Mouse (Mus musculus) yolk sac, embryonic 10.5 days (tissue): ENCODE data around the gene Mlst8.

Experiments
- DNase-seq: peaks from one replicate; pipeline ENCODE4 v3.0.0-alpha.2; 2017; ENCODE audit warnings: low spot score

Mlst8 gene

DNA sequence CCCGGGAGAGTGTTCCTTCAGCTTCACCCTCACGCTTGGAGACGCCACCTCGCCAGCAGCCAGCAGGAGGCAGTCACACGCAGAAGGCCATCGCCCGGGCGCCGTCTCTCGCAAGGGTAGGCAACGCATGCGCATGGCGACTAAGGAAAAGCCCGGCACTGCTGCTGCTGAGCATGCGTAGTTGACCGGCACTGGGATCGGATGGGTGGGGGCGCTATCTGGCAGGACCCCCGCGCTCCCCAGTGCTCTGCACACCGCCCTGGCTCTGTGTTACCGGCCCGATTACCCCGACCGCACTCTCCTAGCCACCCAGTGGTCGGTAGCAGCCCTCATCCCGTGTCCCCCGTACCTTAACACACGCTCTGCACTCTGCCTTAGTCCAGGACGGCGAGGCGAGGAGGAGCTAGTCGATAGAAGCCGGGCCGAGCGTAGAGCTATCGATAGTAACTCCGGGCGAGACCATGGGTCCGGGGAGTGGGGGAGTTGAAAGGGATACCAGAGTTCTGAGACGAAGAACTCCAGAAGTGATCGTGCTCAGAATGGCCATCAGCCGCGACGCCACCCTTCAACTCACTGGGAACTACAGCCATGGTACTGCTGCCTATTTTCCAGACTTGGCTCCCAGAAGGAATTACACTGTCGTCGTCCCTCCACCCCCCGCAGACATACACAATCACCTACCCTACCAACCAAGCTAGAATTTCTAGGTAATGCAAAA lies at the start of gene Mlst8:
TSS of gene Mlst8 (minus strand) at position 416 of the 718 bp plus-strand sequence.
- DNase-seq: peak; percentile 97

- no peak for DNase-seq
Measured at GRCm38 (mm10) chr17:24528560-24528918, 49.7 kb upstream of the Mlst8 start.

DNA sequence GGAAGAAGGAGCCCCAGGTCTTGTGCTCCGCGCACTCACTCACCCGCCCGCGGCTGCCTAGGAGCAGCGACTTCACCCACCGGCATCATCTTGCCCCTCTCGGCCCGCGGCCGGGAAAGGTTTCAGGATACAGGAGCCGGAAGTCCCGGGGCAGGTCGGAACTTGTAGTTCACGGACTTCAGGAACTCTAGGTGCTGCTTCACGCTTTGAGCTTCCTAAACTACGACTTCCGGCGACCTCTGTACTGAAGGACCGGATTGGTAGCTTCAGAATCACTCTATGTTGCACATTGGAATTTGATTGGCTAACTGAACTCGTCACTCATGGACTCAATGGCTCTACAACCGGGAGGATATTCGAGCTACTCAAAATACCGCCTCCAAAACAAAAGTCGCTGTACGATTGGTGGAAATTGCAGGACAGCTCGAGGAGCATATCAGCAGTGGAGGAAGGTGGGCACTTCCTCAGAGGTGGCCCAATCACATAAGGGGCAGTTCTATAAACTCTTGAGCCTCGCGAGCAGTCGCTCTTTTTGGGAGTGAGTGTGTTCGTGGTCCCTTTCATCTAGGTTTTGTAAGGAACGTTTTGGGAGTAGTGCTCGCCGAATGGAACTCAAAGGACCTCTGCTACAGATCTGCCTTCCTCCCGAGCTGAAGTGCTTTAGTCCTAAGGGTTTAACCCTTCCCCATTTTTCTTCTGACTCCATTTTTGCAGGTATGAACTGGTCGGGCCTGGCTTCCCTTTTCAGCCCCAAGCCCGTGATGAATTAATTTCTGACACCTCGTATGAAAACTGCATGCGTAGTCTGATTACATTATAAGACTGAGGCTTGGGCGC lies 49.1 kb upstream of the Mlst8 start, which contains the start of gene Traf7:
TSS of gene Traf7 (minus strand) at position 216 of the 837 bp plus-strand sequence.
- peak; percentile 99 for DNase-seq

DNA sequence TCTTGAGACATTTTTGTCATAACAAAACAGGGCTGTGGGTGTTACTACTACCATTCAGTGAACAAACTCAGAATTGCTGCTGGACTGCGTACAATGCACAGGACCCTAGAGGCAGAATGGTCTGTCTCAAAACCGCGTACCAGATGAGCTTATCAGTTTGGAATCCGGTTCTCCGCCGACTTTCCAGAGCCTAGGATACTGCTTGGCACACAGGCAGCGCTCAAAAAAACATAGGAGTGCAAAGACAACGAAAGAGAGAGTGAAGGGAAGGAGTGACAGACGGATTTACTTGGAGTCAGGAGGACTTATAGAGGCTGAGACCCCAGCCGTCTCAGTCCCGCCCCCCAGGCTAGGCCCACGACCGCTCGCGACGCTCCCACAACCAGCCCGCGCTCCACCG lies 48.4 kb upstream of the Mlst8 start:
- DNase-seq: no peak

- no peak for DNase-seq
Measured at GRCm38 (mm10) chr17:24524734-24525133, 45.9 kb upstream of the Mlst8 start.

DNA sequence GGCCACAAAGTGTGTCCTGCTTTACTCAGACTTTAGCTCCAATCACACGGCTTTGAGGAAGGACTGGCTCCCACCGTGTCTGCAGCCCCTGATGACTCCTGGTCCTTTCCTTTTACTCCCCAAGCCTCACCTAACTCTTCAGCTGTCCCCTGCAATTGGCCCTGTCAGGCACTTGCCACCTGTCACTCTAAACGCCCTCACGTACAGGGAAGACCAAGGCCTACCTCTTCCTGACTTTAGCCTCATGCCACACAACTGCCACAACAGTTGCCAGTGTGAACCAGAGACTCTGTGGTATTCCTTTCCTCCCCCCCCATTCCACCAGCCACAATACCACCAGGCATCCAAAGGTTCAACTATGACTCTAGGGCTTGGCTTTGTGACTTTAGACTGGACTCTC lies 41.6 kb upstream of the Mlst8 start:
- DNase-seq: no peak

GRCm38 (mm10) chr17:24514270-24515257 lies 35.7 kb upstream of the Mlst8 start:
- DNase-seq: no peak

- no peak for DNase-seq
Measured at GRCm38 (mm10) chr17:24513609-24514008, 34.7 kb upstream of the Mlst8 start.

DNA sequence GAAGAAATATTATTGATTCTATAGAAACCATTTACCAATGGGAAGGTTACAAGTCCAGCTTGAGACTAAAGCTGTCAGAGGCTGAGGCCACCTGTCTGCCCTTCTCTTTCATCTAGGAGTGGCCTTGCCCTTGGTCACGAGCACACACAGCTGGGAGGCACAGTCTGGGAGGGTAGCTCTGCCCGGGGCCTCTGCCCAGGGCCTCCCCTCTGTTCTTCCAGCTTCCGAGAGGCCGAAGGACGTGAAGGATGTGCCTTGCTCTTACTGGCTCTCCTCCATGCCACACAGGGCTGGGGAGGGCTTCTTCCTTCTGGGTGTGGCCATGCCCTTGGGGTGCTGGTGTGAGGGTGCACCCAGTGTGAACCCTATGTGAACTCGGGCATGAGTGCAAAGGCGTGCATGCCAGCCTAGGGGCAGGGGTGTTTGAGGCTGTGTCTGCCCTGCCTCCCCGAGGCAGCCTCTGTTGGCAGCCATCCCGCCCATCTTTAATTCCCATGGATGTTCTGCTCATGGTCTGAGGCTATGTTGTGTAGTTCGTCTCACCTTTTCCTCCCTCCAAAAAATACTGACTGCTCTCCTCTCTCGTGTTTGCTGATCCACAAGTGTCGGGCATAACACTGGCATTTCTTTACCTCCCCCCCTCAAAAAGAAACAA lies 29.1 kb upstream of the Mlst8 start:
- no peak for DNase-seq

DNA sequence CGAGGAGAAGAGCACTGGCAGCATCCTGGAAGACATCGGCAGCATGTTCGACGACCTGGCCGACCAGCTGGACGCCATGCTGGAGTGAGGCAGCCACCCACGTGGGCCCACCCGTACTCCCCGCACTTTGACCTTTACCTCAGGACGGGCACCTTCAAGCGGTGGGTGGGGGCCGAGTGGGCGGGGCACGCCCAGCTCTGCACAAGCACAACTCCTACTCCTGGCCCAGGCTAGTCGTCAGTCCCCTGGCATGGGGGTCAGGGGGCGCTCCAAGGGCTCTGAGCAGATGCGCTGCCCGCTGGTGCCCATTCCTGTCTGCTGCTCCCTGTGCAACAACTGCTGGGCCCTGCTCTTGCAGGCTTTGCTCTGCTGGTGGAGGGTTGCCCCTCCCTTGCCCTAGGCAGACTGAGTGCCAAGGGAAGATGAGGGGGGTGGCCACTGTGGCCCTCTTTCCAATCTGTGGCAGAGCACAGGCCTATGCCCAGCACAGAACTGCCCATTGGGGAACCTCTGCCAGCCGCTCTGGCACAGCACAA lies 28.3 kb upstream of the Mlst8 start:
- DNase-seq: no peak

GRCm38 (mm10) chr17:24506332-24507070 lies 27.6 kb upstream of the Mlst8 start:
- DNase-seq: no peak

DNA sequence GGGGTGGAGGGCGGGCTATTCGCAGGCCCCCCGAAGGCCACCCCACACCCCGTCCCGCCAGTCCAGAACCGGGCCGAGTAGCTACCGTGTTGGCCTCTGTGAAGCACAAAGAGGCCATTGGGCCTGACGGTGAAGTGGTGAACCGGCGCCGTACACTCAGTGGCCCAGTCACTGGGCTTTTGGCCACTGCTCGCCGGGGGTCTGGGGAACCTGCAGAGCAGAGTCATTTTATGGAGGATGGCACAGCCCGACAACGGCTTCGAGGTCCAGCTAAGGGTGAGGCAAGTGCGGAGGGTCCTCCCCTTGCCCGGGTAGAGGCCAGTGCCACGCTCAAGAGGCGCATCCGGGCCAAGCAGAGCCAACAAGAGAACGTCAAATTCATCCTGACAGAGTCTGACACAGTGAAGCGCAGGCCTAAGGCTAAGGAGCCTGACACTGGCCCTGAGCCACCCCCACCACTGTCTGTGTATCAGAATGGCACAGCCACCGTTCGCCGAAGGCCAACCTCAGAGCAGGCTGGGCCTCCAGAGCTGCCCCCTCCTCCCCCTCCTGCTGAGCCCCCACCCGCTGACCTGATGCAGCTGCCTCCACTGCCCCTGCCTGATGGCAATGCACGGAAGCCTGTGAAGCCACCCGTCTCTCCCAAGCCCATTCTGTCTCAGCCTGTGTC lies 26.5 kb upstream of the Mlst8 start:
- DNase-seq: no peak

DNA sequence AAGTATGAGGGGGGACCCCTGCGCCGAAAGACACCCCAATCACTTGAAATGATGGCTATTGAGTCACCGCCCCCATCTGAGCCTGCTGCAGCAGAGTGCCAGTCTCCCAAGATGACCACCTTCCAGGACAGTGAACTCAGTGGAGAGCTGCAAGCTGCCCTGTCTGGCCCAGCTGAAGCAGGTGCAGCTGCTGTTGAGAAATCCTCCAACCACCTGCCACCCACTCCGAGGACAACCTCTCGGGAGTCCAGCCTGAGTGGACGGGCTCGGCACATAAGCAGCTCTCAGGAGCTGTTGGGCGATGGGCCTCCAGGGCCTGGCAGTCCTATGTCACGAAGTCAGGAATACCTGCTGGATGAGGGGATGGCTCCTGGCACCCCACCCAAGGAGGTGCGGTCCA lies 25.2 kb upstream of the Mlst8 start:
- no peak for DNase-seq

- no peak for DNase-seq
Measured at GRCm38 (mm10) chr17:24502208-24502607, 23.3 kb upstream of the Mlst8 start.

DNA sequence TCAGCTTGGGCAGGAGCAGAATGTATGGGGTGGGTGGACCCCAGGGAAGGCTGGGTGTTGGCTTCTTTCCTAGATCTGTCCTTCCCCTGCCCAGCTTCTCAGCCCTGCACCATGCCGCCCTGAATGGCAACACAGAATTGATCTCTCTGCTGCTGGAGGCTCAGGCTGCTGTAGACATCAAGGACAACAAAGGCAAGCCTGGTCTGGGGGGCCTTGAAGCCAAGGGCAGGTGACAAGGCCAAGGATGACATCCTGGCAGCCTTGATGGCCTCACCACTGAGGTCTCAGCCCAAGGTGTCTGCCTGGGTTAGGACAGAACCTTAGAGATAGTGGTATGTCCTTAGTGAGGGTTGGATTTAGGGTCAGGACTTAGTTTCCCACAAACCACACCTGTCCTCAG lies 17.1 kb upstream of the Mlst8 start:
- no peak for DNase-seq

DNA sequence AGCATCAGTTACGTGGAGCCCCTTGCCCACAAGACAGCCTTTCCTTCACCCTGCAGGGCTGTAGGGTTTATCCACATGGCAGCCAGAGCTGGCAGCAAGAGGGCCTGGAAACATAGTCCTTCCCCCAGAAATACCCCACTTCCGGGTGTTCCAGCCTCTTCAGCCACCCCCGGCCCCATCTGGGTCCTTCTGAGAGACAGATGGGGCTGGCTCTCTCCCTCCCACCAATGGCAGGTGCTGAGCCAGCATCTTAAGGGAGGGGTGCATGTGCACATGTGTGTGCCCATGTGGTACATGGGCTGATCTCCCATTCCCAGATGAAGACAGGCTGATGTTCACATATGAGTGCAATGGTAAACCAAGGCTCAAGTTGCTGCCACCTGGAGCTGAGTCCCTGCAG lies 16.6 kb upstream of the Mlst8 start:
- DNase-seq: no peak

DNA sequence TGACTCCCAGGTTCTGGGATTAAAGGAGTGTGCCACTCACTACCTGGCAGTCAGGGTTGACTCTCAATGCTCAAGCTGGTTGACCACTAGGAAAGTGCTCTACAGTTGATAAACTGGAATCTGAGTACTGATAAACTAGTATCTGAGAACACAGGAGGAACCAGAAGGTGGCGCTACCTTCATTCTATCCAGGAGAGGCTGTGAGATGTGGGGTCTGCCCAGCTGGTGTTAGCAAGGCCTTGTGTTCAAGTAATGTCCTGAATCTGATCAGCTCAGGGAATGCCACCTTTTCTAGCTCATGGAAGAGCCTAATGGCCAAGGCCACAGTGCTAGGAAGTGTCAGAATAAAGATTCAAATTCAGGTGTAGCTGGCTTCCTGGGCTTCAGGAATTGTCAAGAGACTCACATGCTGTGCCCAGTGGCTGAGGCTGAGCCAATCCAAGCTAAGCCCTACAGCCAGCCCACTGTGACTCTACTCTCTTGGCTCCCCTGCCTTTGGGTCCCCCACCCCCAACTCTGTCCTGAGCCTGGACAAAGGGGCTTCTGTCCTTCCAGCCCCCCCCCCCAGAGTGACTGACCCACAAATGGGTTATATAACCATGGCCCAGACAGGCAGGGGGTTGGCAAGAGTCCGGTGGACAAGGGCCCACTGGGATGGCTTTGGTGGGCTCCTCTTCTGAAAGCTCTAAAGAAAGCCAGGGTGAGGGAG lies 15.9 kb upstream of the Mlst8 start:
- no peak for DNase-seq

DNA sequence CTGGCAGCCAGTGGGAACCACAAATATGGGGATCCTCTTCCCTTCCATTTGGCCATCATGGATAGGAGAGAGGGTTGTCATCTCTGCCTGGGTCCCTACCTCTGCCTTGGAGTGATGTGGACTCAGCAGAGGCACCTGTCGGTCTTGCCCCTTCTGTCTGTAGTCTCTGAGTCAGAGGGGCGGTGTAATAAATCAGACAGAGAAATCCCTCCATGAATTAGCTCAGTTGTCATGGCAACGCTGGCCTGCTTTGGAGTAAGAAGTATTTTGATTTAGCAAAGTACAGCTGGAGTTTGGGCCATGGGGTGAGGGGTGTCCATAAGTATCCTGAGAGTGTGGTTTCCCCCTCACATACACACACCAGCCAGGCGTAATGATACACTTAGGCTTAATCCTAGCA lies 11.5 kb upstream of the Mlst8 start:
- no peak for DNase-seq

DNA sequence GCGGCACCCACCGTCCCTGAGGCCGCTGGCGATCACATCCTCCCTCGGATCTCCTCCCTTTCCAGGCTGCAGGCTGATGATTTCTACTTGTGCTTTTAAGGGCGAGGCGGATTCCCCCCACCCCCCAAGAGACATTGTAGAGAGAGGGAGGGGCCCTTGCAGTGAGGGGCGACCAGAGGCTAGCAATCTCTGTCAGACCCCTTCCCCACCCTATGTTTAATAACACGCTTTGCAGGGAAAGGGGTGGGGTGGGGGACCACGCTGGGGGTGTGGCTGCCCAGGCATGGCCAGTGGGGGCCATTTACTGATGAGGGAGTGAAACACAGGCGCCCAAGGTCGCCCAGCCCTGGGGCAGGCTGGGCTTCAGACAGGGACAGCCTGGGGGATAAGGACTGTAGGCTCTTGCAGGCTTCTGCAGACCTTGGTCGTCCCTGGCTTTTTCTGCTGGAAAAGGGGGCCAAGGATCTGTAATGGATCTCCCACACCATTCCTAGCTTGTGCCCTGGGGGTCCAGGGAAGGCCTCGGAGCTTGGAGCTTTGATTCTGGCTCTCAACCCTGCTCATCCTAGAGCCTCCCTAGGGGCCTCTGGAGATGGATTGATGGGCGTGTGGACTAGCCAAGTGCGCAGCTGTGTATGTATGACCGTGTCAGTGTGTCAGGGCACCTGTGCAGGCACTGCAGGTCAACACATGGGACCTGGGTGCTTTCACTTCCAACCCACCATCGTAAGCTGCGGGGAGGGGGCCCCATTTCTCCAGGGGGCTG lies 10.6 kb upstream of the Mlst8 start:
- no peak for DNase-seq
